ENCODE assay signal across 9 mouse cellular contexts in the genomic region with DNA sequence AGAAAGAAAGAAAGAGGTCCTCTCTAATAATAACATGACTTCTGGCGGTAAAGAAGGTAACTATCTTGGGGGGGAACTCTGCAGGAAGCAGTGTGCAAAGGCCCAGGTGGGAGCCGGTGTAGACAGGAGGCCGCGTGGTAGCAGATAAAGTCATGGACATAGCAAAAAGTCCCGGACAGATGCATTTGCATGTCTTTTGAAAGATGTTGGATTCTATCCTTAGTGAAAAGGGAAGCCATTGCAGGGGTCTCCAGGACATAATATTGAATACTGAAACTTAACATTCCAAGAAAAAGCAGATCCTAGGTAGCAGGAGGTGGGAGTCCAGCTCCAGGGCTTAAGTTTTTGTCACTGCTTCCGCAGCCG. TPM values are rescaled to one million over a fixed set of nuclear protein-coding genes. Genes with fewer than 3 reads are reported as not detected.
DNase-seq lines count a peak whose midpoint lies in the region; ATAC-seq lines count a peak whose summit lies in the region.
"Had no signal": no experiment of that assay in that cellular context is flagged by ENCODE, and none has a peak within 500 bp of the region (broad histone marks: within the 10 kb centered on the region; RNA-seq: fewer than 3 reads in every experiment).

No protein-coding gene starts in this region.

- 28% methylated on average over 7 of the region's 7 CpGs for WGBS in lung, embryonic 15.5 days
- WGBS in embryonic facial prominence, embryonic 14.5 days: 35% methylated on average over 7 of the region's 7 CpGs
- 30% methylated on average over 7 of the region's 7 CpGs for WGBS in intestine, embryonic 16.5 days
- WGBS in neural tube, embryonic 14.5 days: 32% methylated on average over 7 of the region's 7 CpGs

- H3K9ac ChIP-seq in lung, embryonic 15.5 days: peak overlapping the region; percentile 58
- H3K9ac ChIP-seq in embryonic facial prominence, embryonic 14.5 days (ENCODE audit: low read depth, low read length): peak overlapping the region; percentile 81
- peak overlapping the region; percentile 92 for H3K9ac ChIP-seq in intestine, embryonic 16.5 days (ENCODE audit: low read depth, low read length)
- peak overlapping the region; percentile 78 for H3K9ac ChIP-seq in neural tube, embryonic 14.5 days (replicated peaks; ENCODE audit: low read depth, low read length)

- H3K27ac ChIP-seq in lung, embryonic 15.5 days: peak overlapping the region; percentile 92
- peak overlapping the region; percentile 87 for H3K27ac ChIP-seq in embryonic facial prominence, embryonic 14.5 days (replicated peaks; ENCODE audit: low read depth, low read length)
- H3K27ac ChIP-seq in intestine, embryonic 16.5 days (ENCODE audit: low read length): peak overlapping the region; percentile 94
- H3K27ac ChIP-seq in neural tube, embryonic 14.5 days (ENCODE audit: low read depth, low read length): peak overlapping the region; percentile 65

- peaks cover 9% of the 10 kb centered on the region for H3K36me3 ChIP-seq in lung, embryonic 15.5 days
- peaks cover 27% of the 10 kb centered on the region for H3K36me3 ChIP-seq in embryonic facial prominence, embryonic 14.5 days (ENCODE audit: control insufficient read depth, insufficient read depth, low read length)
- H3K36me3 ChIP-seq in intestine, embryonic 16.5 days (ENCODE audit: control insufficient read depth, insufficient read depth, low read length): peaks cover 11% of the 10 kb centered on the region
- H3K36me3 ChIP-seq in neural tube, embryonic 14.5 days (ENCODE audit: control insufficient read depth, insufficient read depth, low read length): peaks cover 10% of the 10 kb centered on the region; the same call in 1 of the 2 replicates

- H3K27me3 ChIP-seq in lung, embryonic 15.5 days: no peaks in the 10 kb centered on the region
- no peaks in the 10 kb centered on the region for H3K27me3 ChIP-seq in embryonic facial prominence, embryonic 14.5 days (replicated peaks; ENCODE audit: control insufficient read depth, insufficient read depth, low read length)
- H3K27me3 ChIP-seq in intestine, embryonic 16.5 days (replicated peaks; ENCODE audit: control insufficient read depth, insufficient read depth, low read length): no peaks in the 10 kb centered on the region
- H3K27me3 ChIP-seq in neural tube, embryonic 14.5 days (ENCODE audit: control insufficient read depth, insufficient read depth, low read length): no peaks in the 10 kb centered on the region

- H3K4me1 ChIP-seq in lung, embryonic 15.5 days: peaks cover 16% of the 10 kb centered on the region
- peaks cover 10% of the 10 kb centered on the region; the same call in 1 of the 2 replicates for H3K4me1 ChIP-seq in embryonic facial prominence, embryonic 14.5 days (ENCODE audit: control insufficient read depth, insufficient read depth, low read length)
- peaks cover 14% of the 10 kb centered on the region for H3K4me1 ChIP-seq in intestine, embryonic 16.5 days (ENCODE audit: control insufficient read depth, insufficient read depth, low read length)
- H3K4me1 ChIP-seq in neural tube, embryonic 14.5 days (ENCODE audit: control insufficient read depth, insufficient read depth, low read length): peaks cover 9% of the 10 kb centered on the region

- H3K4me3 ChIP-seq in lung, embryonic 15.5 days: peak overlapping the region; percentile 81
- H3K4me3 ChIP-seq in embryonic facial prominence, embryonic 14.5 days (ENCODE audit: low read depth, low read length): peak overlapping the region; percentile 85
- peak overlapping the region; percentile 88 for H3K4me3 ChIP-seq in intestine, embryonic 16.5 days (ENCODE audit: low read length)
- peak overlapping the region; percentile 73 for H3K4me3 ChIP-seq in neural tube, embryonic 14.5 days (ENCODE audit: low read depth, low read length)

- peak overlapping the region; percentile 90 for H3K4me2 ChIP-seq in lung, embryonic 15.5 days
- H3K4me2 ChIP-seq in embryonic facial prominence, embryonic 14.5 days (ENCODE audit: low read depth, low read length): peak overlapping the region; percentile 95
- peak overlapping the region; percentile 70 for H3K4me2 ChIP-seq in intestine, embryonic 16.5 days (ENCODE audit: low read depth, low read length)
- peak overlapping the region; percentile 88 for H3K4me2 ChIP-seq in neural tube, embryonic 14.5 days (ENCODE audit: low read depth, low read length)

- no peak for DNase-seq in lung, postnatal 25 days (ENCODE audit: low spot score)
- DNase-seq in embryonic facial prominence, embryonic 14.5 days (ENCODE audit: low spot score): no peak
- no peak for DNase-seq in urinary bladder, adult 18-20 months (ENCODE audit: low spot score in 2 of 2)
- DNase-seq in adrenal gland, postnatal 4 days (ENCODE audit: low spot score in 2 of 2): no peak
- DNase-seq in spleen, postnatal 14 days (ENCODE audit: low spot score in 2 of 2): no peak

- no peaks in the 10 kb centered on the region for H3K9me3 ChIP-seq in lung, embryonic 15.5 days
- H3K9me3 ChIP-seq in embryonic facial prominence, embryonic 14.5 days (ENCODE audit: control insufficient read depth, low read length): no peaks in the 10 kb centered on the region
- H3K9me3 ChIP-seq in intestine, embryonic 16.5 days (ENCODE audit: control insufficient read depth, low read length): no peaks in the 10 kb centered on the region
- no peaks in the 10 kb centered on the region for H3K9me3 ChIP-seq in neural tube, embryonic 14.5 days (ENCODE audit: control insufficient read depth, low read length)

- no peak for ATAC-seq in lung, embryonic 15.5 days (ENCODE audit: borderline replicate concordance, extremely low read depth, low FRiP score, low TSS enrichment)
- no peak for ATAC-seq in embryonic facial prominence, embryonic 14.5 days (ENCODE audit: low read depth)
- ATAC-seq in intestine, embryonic 16.5 days: 0 out of 2 replicates have a peak, but pooled peaks have one; percentile 3
- no peak for ATAC-seq in neural tube, embryonic 14.5 days (ENCODE audit: low read depth)

RNA-seq across cellular contexts. Expression of a gene that starts 0.5 kb away (rescaled TPM):
- 63.8 and 65.3 TPM in 2 replicates for polyA plus RNA-seq in lung, embryonic 15.5 days (2015; fragmentation: Nextera tagmentation; extraction: Ambion mirVana)
- 64.6 and 67.2 TPM in 2 replicates for polyA plus RNA-seq in embryonic facial prominence, embryonic 14.5 days (2014; fragmentation: Nextera tagmentation; extraction: Ambion mirVana)
- 74.2 and 77.6 TPM in 2 replicates for polyA plus RNA-seq in intestine, embryonic 16.5 days (2015; fragmentation: Nextera tagmentation; extraction: Ambion mirVana)
- 54.0 and 55.1 TPM in 2 replicates for polyA plus RNA-seq in neural tube, embryonic 14.5 days (2014; fragmentation: Nextera tagmentation; extraction: Ambion mirVana)
- 10 to 100 TPM; 34.4 to 36.7 TPM for total RNA-seq in adrenal gland, postnatal 4 days (2021)

RNA-seq across cellular contexts. Expression of a gene that starts 8.3 kb away (rescaled TPM):
- polyA plus RNA-seq in lung, embryonic 15.5 days (2015; fragmentation: Nextera tagmentation; extraction: Ambion mirVana): 0.53 and 0.57 TPM in 2 replicates
- 0.71 and 1.1 TPM in 2 replicates for polyA plus RNA-seq in embryonic facial prominence, embryonic 14.5 days (2014; fragmentation: Nextera tagmentation; extraction: Ambion mirVana)
- polyA plus RNA-seq in intestine, embryonic 16.5 days (2015; fragmentation: Nextera tagmentation; extraction: Ambion mirVana): 0.13 TPM in 1 of 2 replicates, not detected in the other
- not detected in 2 replicates for polyA plus RNA-seq in neural tube, embryonic 14.5 days (2014; fragmentation: Nextera tagmentation; extraction: Ambion mirVana)
- total RNA-seq in adrenal gland, postnatal 4 days (2021): under 1 TPM; 0.17 to 0.31 TPM
- total RNA-seq: left cerebral cortex, postnatal 14 days had no signal

RNA-seq across cellular contexts. Expression of a gene that starts 17.4 kb away (rescaled TPM):
- 27.6 and 32.2 TPM in 2 replicates for polyA plus RNA-seq in lung, embryonic 15.5 days (2015; fragmentation: Nextera tagmentation; extraction: Ambion mirVana)
- polyA plus RNA-seq in embryonic facial prominence, embryonic 14.5 days (2014; fragmentation: Nextera tagmentation; extraction: Ambion mirVana): 22.4 and 24.0 TPM in 2 replicates
- 18.0 and 21.1 TPM in 2 replicates for polyA plus RNA-seq in intestine, embryonic 16.5 days (2015; fragmentation: Nextera tagmentation; extraction: Ambion mirVana)
- 3.4 and 4.4 TPM in 2 replicates for polyA plus RNA-seq in neural tube, embryonic 14.5 days (2014; fragmentation: Nextera tagmentation; extraction: Ambion mirVana)
- 10 to 100 TPM; 16.5 to 24.5 TPM for total RNA-seq in adrenal gland, postnatal 4 days (2021)

RNA-seq across cellular contexts. Expression of a gene that starts 21.4 kb away (rescaled TPM):
- 43.7 and 43.8 TPM in 2 replicates for polyA plus RNA-seq in lung, embryonic 15.5 days (2015; fragmentation: Nextera tagmentation; extraction: Ambion mirVana)
- 73.8 and 75.3 TPM in 2 replicates for polyA plus RNA-seq in embryonic facial prominence, embryonic 14.5 days (2014; fragmentation: Nextera tagmentation; extraction: Ambion mirVana)
- 13.6 and 14.7 TPM in 2 replicates for polyA plus RNA-seq in intestine, embryonic 16.5 days (2015; fragmentation: Nextera tagmentation; extraction: Ambion mirVana)
- 4.3 and 6.9 TPM in 2 replicates for polyA plus RNA-seq in neural tube, embryonic 14.5 days (2014; fragmentation: Nextera tagmentation; extraction: Ambion mirVana)
- 10 to 100 TPM; 24.8 to 28.6 TPM for total RNA-seq in adrenal gland, postnatal 4 days (2021)

RNA-seq across cellular contexts. Expression of a gene that starts 47.0 kb away (rescaled TPM):
- 2.0 and 3.2 TPM in 2 replicates for polyA plus RNA-seq in lung, embryonic 15.5 days (2015; fragmentation: Nextera tagmentation; extraction: Ambion mirVana)
- 2.1 and 4.1 TPM in 2 replicates for polyA plus RNA-seq in embryonic facial prominence, embryonic 14.5 days (2014; fragmentation: Nextera tagmentation; extraction: Ambion mirVana)
- 9.5 and 10.3 TPM in 2 replicates for polyA plus RNA-seq in intestine, embryonic 16.5 days (2015; fragmentation: Nextera tagmentation; extraction: Ambion mirVana)
- 0.55 and 1.6 TPM in 2 replicates for polyA plus RNA-seq in neural tube, embryonic 14.5 days (2014; fragmentation: Nextera tagmentation; extraction: Ambion mirVana)
- total RNA-seq in adrenal gland, postnatal 4 days (2021): 1 to 10 TPM; 1.1 to 3.6 TPM
